Mouse (Mus musculus): ENCODE data around the gene Ttyh2.

- TF ChIP-seq POLR2A (IDR thresholded peaks at IDR 0.05; ENCODE audit: borderline replicate concordance, insufficient read depth, low read length) (no peak), CTCF (IDR thresholded peaks at IDR 0.05; ENCODE audit: borderline replicate concordance, insufficient read depth, low read depth, low read length) (no peak)
These were observed 8.4 kb upstream of the Ttyh2 start for GRCm38 (mm10) chr11:114666786-114667185.

All from cerebellum, adult 2 months (tissue).